In the genomic region with DNA sequence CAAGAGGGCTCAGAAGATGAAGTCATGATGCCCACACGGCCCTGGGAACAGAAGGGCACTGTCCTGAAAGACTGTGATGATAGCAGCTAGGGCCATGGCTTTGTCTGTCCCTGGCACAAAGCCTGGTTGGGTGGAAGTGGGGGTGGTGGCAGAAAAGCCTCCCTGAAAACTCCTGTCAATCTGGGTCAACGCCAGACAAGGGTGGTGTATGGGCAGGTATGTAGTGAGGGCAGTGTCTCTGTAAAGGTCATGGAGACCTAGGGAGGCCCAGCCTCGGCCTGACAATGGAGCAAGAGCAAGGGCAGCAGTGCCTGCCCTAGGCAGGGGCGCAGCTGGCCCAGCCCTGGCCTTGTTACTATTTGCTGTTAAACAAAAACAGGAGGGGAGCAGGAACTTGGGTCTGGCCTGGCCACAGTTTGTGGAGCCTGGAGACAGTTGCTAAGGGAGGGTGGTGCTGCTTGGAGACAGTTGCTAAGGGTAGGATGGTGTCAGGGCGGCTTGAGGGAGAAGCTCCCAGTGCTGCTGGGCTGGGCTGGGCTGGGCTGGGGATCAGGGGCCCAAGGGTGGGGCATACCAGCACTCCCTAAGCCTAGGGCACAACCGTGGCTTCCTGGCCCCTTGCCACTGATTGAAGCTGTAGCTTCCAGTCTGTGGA, we compare ENCODE assay signal across 8 mouse cellular contexts. TPM values are rescaled to one million over a fixed set of nuclear protein-coding genes. Genes with fewer than 3 reads are reported as not detected.
DNase-seq lines count a peak whose midpoint lies in the region; ATAC-seq and TF ChIP-seq lines count a peak whose summit lies in the region.

No protein-coding gene starts in this region.

- 0 out of 2 replicates have a peak, but pooled peaks cover 4% of the 10 kb centered on the region for H3K27me3 ChIP-seq in forebrain, embryonic 14.5 days (replicated peaks; ENCODE audit: control insufficient read depth, insufficient read depth, low read length)
- H3K27me3 ChIP-seq in small intestine, adult 2 months (ENCODE audit: control insufficient read depth, insufficient read depth, low read length): no peaks in the 10 kb centered on the region

- H3K9me3 ChIP-seq in forebrain, embryonic 14.5 days (replicated peaks; ENCODE audit: control insufficient read depth, low read length): no peaks in the 10 kb centered on the region

- no peaks in the 10 kb centered on the region for H3K36me3 ChIP-seq in forebrain, embryonic 14.5 days (ENCODE audit: control insufficient read depth, insufficient read depth, low read length)
- no peaks in the 10 kb centered on the region; the same call in 1 of the 2 replicates for H3K36me3 ChIP-seq in small intestine, adult 2 months (ENCODE audit: control insufficient read depth, insufficient read depth, low read length)

- peak overlapping the region; percentile 59 for H3K4me3 ChIP-seq in brown adipose tissue, adult 24 weeks (ENCODE audit: insufficient read depth, low read depth, low read length)
- no peak overlapping the region for H3K4me3 ChIP-seq in forebrain, embryonic 14.5 days (ENCODE audit: low read depth, low read length)
- H3K4me3 ChIP-seq in small intestine, adult 2 months (ENCODE audit: low read depth, low read length): peak overlapping the region; percentile 5; the same call in 1 of the 2 replicates

- H3K27ac ChIP-seq in brown adipose tissue, adult 24 weeks (replicated peaks; ENCODE audit: low read depth, low read length): no peak overlapping the region
- peak overlapping the region; percentile 27; the same call in 1 of the 2 replicates for H3K27ac ChIP-seq in forebrain, embryonic 14.5 days (ENCODE audit: low read depth, low read length)
- 0 out of 2 replicates have a peak overlapping the region, but pooled peaks have one; percentile 4 for H3K27ac ChIP-seq in small intestine, adult 2 months (ENCODE audit: insufficient read depth, low read depth, low read length)

- no peak overlapping the region for H3K9ac ChIP-seq in forebrain, embryonic 14.5 days (ENCODE audit: low read length)

- TF ChIP-seq POLR2A in small intestine, adult 2 months (IDR thresholded peaks at IDR 0.05; ENCODE audit: low read depth, low read length): no peak

- H3K4me2 ChIP-seq in forebrain, embryonic 14.5 days (ENCODE audit: low read length): peak overlapping the region; percentile 59; the same call in 1 of the 2 replicates

- WGBS in forebrain, embryonic 14.5 days: 33% methylated on average over 6 of the region's 6 CpGs
- 27% methylated on average over 6 of the region's 6 CpGs for WGBS in small intestine, adult 2 months

- peak; percentile 87 for DNase-seq in Muller cell, postnatal 12 days (ENCODE audit: inconsistent ontology term)
- peak; percentile 63 for DNase-seq in forebrain, embryonic 14.5 days (ENCODE audit: low spot score)
- DNase-seq in layer of hippocampus, adult 9-11 months: peak; percentile 71
- DNase-seq in natural killer cell, adult 2 months (ENCODE audit: low spot score in 2 of 2): no peak

- no peak for TF ChIP-seq CTCF in small intestine, adult 2 months (IDR thresholded peaks at IDR 0.05; ENCODE audit: extremely low read depth, insufficient read length, insufficient replicate concordance, low read depth, low read length)

- peaks cover 19% of the 10 kb centered on the region for H3K4me1 ChIP-seq in brown adipose tissue, adult 24 weeks (ENCODE audit: control insufficient read depth, insufficient read depth, insufficient read length, low read length)
- peaks cover 26% of the 10 kb centered on the region for H3K4me1 ChIP-seq in forebrain, embryonic 14.5 days (ENCODE audit: control insufficient read depth, insufficient read depth, low read length)
- H3K4me1 ChIP-seq in small intestine, adult 2 months (ENCODE audit: control insufficient read depth, insufficient read depth, insufficient read length, low read length): peaks cover 34% of the 10 kb centered on the region

- peak; percentile 22; the same call in 1 of the 2 replicates for ATAC-seq in forebrain, embryonic 14.5 days
- ATAC-seq in megakaryocyte progenitor cell, adult 5-6 weeks (replicated peaks; ENCODE audit: poor library complexity): peak; percentile 15
- no peak; the same call in 1 of the 2 replicates for ATAC-seq in erythroblast, adult 5-6 weeks (replicated peaks; ENCODE audit: low FRiP score, poor library complexity, severe bottlenecking)

RNA-seq across cellular contexts. Expression of gene Tppp3, which starts 2.2 kb away (rescaled TPM):
- 29.6 and 45.2 TPM in 2 replicates for polyA plus RNA-seq in brown adipose tissue, adult 24 weeks (2012; ENCODE audit: insufficient read depth, insufficient read length, missing spikeins)
- 49.2 and 57.0 TPM in 2 replicates for polyA plus RNA-seq in forebrain, embryonic 14.5 days (2014; fragmentation: Nextera tagmentation; extraction: Ambion mirVana)
- 0.27 TPM in 1 of 2 replicates, not detected in the other for total RNA-seq in megakaryocyte progenitor cell, adult 5-6 weeks (2015)
- total RNA-seq in megakaryocyte progenitor cell, adult 5-6 weeks (2017): 0.57 and 2.4 TPM in 2 replicates
- polyA plus RNA-seq in small intestine, adult 2 months (2012; rRNA removed): 36.9 and 60.5 TPM in 2 replicates
- not detected in 2 replicates for total RNA-seq in erythroblast, adult 5-6 weeks (2015; ENCODE audit: low replicate concordance)
- total RNA-seq in erythroblast, adult 5-6 weeks (2017; ENCODE audit: low replicate concordance): not detected in 2 replicates

RNA-seq across cellular contexts. Expression of gene Zdhhc1, which starts 27.5 kb away (rescaled TPM):
- polyA plus RNA-seq in brown adipose tissue, adult 24 weeks (2012; ENCODE audit: insufficient read depth, insufficient read length, missing spikeins): 8.7 and 10.2 TPM in 2 replicates
- polyA plus RNA-seq in forebrain, embryonic 14.5 days (2014; fragmentation: Nextera tagmentation; extraction: Ambion mirVana): 15.5 and 22.0 TPM in 2 replicates
- total RNA-seq in megakaryocyte progenitor cell, adult 5-6 weeks (2015): 4.8 and 5.7 TPM in 2 replicates
- 2.7 and 5.0 TPM in 2 replicates for total RNA-seq in megakaryocyte progenitor cell, adult 5-6 weeks (2017)
- polyA plus RNA-seq in small intestine, adult 2 months (2012; rRNA removed): 14.8 and 15.2 TPM in 2 replicates
- total RNA-seq in erythroblast, adult 5-6 weeks (2015; ENCODE audit: low replicate concordance): not detected in 2 replicates
- 0.17 and 0.42 TPM in 2 replicates for total RNA-seq in erythroblast, adult 5-6 weeks (2017; ENCODE audit: low replicate concordance)

RNA-seq across cellular contexts. Expression of gene Hsd11b2, which starts 49.4 kb away (rescaled TPM):
- polyA plus RNA-seq in brown adipose tissue, adult 24 weeks (2012; ENCODE audit: insufficient read depth, insufficient read length, missing spikeins): not detected in 2 replicates
- 1.1 and 1.8 TPM in 2 replicates for polyA plus RNA-seq in forebrain, embryonic 14.5 days (2014; fragmentation: Nextera tagmentation; extraction: Ambion mirVana)
- 0.10 and 0.12 TPM in 2 replicates for total RNA-seq in megakaryocyte progenitor cell, adult 5-6 weeks (2015)
- total RNA-seq in megakaryocyte progenitor cell, adult 5-6 weeks (2017): not detected in 2 replicates
- 5.0 and 12.2 TPM in 2 replicates for polyA plus RNA-seq in small intestine, adult 2 months (2012; rRNA removed)
- total RNA-seq in erythroblast, adult 5-6 weeks (2015; ENCODE audit: low replicate concordance): 2.3 TPM in 1 of 2 replicates, not detected in the other
- not detected in 2 replicates for total RNA-seq in erythroblast, adult 5-6 weeks (2017; ENCODE audit: low replicate concordance)

RNA-seq across cellular contexts. Expression of gene Lrrc36, which starts 55.8 kb away (rescaled TPM):
- 0.88 and 1.0 TPM in 2 replicates for polyA plus RNA-seq in brown adipose tissue, adult 24 weeks (2012; ENCODE audit: insufficient read depth, insufficient read length, missing spikeins)
- polyA plus RNA-seq in forebrain, embryonic 14.5 days (2014; fragmentation: Nextera tagmentation; extraction: Ambion mirVana): 0.22 and 0.43 TPM in 2 replicates
- total RNA-seq in megakaryocyte progenitor cell, adult 5-6 weeks (2015): 0.30 TPM in 1 of 2 replicates, not detected in the other
- 0.91 and 1.2 TPM in 2 replicates for total RNA-seq in megakaryocyte progenitor cell, adult 5-6 weeks (2017)
- 0.06 TPM in 1 of 2 replicates, not detected in the other for polyA plus RNA-seq in small intestine, adult 2 months (2012; rRNA removed)
- 0.96 TPM in 1 of 2 replicates, not detected in the other for total RNA-seq in erythroblast, adult 5-6 weeks (2015; ENCODE audit: low replicate concordance)
- 0.56 and 0.85 TPM in 2 replicates for total RNA-seq in erythroblast, adult 5-6 weeks (2017; ENCODE audit: low replicate concordance)

RNA-seq across cellular contexts. Expression of gene Kctd19, which starts 55.9 kb away (rescaled TPM):
- not detected in 2 replicates for polyA plus RNA-seq in brown adipose tissue, adult 24 weeks (2012; ENCODE audit: insufficient read depth, insufficient read length, missing spikeins)
- polyA plus RNA-seq in forebrain, embryonic 14.5 days (2014; fragmentation: Nextera tagmentation; extraction: Ambion mirVana): 0.09 TPM in 1 of 2 replicates, not detected in the other
- total RNA-seq in megakaryocyte progenitor cell, adult 5-6 weeks (2015): not detected in 2 replicates
- 0.12 TPM in 1 of 2 replicates, not detected in the other for total RNA-seq in megakaryocyte progenitor cell, adult 5-6 weeks (2017)
- polyA plus RNA-seq in small intestine, adult 2 months (2012; rRNA removed): not detected in 2 replicates
- total RNA-seq in erythroblast, adult 5-6 weeks (2015; ENCODE audit: low replicate concordance): not detected in 2 replicates
- not detected in 2 replicates for total RNA-seq in erythroblast, adult 5-6 weeks (2017; ENCODE audit: low replicate concordance)

Comparison
In these comparisons a context has a peak if more than half of its experiments do, and no peak if none do; other contexts are left out.
1. DNase-seq: peak in Muller cell, postnatal 12 days (single experiment), forebrain, embryonic 14.5 days (single experiment) and layer of hippocampus, adult 9-11 months (single experiment); none in natural killer cell, adult 2 months (0 of 2).